Mouse (Mus musculus) frontal cortex, adult (tissue): Measurements from ENCODE around the gene Drg1.
A peak's percentile ranks its signal among the peaks of the same experiment; 100 is the strongest.

ENCODE experiments used
- ATAC-seq: cut with Nextera tagmentation; 2 replicates; pipeline ENCODE4 v1.9.2; 2017; ENCODE audit warnings: mild to moderate bottlenecking, moderate library complexity, mixed read lengths; ENCODE audit not compliant: low TSS enrichment

The Drg1 gene

DNA sequence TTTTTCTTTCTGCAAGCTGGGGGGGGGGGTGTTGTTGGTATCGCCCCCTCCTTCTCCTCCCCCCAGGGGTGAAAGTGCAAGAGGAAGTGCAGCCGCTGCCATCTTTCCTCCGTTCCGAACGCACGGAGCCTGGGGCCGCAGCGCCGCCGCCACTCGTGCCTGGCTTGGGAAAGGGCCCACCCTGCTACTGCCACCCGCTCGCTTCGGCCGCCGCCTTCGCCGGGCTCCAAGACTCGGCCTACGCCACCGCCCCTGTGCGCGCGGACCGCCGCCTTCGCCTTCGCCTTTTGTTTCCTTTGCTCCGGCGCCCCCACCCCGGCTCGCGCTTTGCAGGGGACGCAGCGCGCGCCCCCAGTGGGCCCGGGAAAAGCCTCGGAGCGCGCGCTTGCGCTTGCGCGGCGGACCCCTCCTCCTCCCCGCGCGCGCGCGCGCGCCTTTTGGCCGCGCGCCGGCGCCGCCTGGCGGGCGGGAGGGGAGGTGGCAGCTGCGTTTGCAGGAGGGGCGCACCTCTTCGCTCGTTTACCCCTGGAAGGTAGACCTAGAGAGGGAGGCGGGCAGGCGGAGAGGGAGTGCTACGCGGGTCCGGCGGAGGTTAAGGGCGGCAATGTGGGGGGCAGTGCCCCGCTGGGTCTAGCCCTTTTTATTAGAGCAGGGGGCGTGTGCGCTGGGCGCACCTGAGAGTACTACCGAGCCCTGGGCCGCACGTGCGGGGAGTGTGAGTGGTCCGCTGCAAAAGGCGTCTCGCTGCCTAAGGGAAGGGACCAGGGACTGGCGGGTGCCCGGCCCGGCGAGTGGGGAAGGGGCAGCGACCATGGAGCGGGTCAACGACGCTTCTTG is 23.8 kb upstream of the Drg1 start:
- peak; percentile 42 for ATAC-seq

DNA sequence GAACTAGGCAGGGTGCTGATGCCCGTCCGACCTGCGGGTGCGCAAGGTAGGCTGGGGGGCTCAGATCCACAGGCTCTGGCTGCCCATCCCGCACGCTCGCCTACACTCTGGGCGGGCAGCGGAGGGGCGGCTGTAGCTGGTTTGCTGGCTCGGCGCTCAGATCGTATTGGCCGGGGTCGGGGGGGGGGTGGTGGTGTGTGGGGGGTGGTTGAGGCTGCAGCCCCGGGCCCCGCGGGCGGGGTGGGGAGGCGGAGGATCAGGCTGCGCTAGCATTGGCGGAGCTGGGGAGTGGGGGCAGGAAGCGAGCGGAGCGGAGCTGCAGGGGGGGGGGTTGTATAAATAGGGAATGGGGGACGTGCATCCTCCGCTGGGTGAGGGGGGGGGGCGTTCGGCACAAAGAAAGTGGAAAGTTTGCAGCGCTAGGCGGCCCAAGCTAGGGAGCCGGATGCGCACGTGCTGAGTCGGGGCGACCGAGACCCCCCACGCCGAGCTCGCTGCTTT is 23.1 kb upstream of the Drg1 start:
- ATAC-seq, result peak; percentile 1; the same call in 1 of the 2 replicates

DNA sequence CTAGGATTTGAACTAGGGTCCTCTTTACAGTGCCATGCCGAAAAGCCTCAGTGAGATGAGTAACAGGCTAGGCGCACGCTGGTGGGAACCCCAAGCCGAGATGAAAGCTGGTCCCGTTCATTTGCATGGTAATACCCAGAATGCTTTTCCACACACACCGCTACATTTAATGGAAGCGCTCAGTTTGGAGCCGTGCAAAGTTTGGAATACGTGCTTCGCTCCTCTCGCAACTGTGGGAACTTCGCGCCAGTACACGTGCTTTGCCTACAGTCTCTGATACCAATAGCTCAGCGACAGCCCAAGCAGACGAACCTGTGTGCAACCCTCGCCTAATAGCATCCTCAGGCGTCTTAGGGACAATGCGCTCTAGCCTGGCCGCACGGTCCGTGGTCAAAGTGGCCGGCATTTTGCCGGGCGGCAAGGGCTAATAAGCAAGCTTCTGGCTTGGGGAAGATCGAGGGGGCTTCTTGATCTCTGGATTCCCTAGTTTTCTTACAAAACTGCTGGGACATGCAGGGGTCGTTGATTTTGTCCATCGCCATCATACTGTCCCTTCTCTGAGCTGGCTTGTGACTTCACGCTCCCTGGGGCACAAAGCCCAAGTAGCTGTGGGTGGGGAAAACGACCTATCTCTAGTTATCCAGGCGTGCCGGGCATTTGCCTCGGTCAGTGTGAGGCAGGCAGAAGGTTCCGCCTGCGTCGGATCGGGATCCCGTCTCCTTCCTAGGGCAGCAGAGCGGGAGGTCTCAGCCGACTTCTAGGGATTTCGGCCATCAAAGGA is 22.5 kb upstream of the Drg1 start, which contains the start of gene Patz1:
Patz1 (plus strand) TSS at position 354 of the 781 bp plus-strand sequence.
- 0 out of 2 replicates have a peak, but pooled peaks have one; percentile 8 for ATAC-seq

DNA sequence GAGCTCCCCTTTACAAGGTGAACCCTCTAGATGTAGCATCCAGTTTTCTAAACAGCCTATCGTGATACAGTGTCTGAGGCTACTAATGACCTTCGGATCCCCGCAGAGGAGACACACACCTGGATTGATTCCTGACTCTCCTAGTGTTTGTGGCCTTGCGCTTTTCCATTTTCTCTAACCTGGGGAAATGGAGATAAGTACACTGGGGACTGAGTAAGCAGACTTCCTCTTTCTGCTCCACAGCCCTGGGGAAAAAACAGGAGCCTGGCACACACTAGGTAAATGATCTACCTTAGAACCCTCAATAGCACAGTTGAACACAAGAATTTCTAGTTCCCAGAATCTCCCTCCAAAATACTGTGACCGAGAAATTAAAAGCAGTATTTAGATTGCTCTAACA is 21.7 kb upstream of the Drg1 start:
- no peak for ATAC-seq

DNA sequence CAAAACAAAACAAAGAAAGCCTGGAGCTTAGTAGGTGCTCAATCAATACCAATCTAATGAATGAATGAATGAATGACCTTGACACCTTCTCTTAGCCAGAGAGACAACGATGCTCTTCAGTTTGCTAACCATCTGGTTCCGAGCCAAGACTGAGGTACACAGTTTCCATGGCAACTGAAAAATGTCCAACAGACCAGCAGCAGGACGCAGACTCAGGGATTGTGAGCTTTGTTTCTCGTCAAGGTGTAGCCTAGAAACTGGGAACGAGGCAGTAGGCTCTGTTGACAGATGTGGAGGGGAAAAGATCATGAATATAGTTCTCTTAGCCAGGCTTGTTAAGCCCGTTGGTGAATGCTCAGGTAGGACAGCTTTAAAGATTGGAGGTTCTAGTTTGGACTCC is 20.9 kb upstream of the Drg1 start:
- no peak for ATAC-seq

DNA sequence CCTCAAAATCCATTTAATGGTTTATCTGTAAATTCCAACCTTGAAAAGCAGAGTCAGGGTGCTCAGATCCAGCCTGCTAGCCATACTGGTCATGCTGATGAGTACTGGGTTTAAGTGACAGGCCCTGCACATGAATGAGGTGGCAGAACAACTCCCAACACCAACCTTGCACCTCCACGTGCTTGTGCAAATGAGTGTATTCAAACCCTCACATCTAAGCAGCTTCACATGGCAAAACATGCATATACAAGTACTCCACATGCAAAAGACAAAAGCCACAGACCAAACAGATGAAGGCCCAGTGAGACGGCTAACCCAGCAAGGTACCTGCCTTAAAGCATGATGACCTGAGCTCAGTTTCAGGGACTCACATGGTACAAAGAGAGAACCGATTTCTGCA is 19.7 kb upstream of the Drg1 start:
- ATAC-seq, result no peak

DNA sequence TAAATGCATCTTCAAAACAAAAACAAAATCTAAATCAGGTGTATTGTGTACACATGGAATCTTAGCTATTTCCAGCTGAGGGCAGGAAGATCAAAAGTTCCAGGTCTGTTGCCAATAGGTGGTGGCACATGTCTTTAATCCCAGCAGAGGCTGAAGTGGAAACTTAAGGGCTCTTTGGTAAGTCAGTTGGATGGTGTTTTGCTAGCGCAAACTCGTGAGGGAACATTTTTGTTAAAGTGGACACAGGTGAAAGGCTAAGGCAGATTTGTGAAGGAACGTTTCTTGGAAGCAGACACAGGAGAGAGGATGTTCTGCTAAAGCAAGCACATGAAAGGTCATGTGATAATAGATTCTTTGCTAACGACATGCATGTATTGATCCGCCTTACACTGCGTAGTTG is 17.4 kb upstream of the Drg1 start:
- ATAC-seq, result no peak

DNA sequence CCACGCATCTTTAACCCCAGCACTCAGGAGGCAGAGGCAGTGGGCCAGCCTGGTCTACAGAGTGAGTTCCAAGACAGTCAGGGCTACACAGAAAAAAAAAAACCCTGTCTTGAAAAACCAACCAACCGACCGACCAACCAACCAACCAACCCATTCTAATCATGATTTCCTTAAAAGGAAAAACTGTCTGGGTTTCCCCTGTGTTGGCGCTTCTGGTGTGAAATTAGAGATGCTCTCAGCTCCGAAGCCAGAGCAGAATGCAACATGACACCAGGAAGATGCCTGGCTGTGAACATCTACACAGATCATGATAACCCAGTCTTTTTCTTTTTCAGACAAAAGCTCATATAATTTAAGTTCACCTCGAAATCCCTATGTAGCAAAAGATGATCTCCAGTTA is 16.7 kb upstream of the Drg1 start:
- ATAC-seq, result no peak

DNA sequence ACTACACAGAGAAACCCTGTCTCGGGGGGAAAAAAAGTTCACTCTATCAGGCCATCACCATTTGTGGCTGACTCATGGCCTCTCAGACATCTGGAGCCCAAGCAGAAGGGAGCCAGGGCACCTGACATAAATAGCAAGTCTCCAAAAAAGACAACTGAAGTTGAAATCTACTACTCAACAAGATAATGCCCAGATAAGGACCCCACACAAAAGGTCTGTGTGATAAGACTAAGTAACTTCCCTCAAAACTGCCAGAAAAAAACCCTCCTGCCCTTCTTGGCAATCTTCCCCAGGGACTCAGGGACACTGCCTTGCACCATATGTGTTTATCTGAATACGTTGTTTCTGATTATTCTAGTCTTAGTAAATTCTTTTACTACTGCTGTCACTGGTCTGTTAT is 13.5 kb upstream of the Drg1 start:
- ATAC-seq, result no peak

DNA sequence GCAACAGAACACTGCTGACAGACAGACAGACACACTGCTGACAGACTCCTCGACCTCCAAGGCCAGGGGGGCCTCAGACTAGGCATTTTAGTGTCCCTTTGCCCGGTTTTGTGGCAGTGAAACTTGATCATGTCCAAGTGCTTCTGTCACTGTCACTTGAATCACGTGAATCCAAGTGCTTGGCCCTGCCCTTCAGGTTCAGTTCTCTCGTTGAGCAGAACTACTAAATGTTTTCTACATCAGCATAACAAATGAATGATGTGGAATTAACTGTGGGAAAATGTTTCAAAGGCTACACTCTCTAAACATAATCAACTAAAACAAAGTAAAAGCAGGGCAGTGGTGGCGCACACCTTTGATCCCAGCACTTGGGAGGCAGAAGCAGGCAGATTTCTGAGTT is 12.1 kb upstream of the Drg1 start:
- no peak for ATAC-seq

DNA sequence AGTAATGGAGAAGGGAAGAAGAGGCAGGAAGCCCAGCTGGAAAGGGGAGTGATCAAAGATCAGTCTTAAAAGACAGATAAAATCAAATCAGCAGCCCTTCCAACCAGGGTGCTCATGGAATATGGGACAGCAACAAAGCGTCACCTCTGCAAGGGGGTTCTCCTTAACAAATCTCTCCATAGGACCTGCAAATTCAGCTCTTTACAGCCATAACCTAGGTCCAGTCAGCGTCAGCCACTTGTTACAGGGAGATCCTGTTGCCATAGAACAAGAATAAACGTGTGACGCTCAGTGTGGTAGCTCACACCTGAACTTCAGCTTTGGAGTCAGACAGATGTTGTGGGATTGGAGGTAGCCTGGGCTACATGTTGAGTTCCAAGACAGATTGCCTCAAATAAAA is 3.0 kb upstream of the Drg1 start:
- no peak for ATAC-seq

DNA sequence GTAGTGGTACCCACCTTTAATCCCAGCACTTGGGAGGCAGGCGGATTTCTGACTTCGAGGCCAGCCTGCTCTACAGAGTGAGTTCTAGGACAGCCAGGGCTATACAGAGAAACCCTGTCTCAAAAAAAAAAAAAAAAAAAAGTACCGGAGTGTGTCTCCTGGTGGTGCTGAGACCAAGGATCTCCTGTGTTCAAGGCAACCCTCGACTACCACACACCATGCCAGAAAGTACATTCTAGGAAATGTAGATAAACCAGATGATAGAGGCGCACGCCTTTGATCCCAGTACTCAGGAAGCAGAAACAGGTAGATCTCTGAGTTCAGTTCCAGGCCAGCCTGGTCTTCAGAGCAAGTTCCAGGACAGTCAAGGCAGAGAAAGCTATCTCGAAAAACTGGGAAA is 918 bp upstream of the Drg1 start:
- no peak for ATAC-seq

DNA sequence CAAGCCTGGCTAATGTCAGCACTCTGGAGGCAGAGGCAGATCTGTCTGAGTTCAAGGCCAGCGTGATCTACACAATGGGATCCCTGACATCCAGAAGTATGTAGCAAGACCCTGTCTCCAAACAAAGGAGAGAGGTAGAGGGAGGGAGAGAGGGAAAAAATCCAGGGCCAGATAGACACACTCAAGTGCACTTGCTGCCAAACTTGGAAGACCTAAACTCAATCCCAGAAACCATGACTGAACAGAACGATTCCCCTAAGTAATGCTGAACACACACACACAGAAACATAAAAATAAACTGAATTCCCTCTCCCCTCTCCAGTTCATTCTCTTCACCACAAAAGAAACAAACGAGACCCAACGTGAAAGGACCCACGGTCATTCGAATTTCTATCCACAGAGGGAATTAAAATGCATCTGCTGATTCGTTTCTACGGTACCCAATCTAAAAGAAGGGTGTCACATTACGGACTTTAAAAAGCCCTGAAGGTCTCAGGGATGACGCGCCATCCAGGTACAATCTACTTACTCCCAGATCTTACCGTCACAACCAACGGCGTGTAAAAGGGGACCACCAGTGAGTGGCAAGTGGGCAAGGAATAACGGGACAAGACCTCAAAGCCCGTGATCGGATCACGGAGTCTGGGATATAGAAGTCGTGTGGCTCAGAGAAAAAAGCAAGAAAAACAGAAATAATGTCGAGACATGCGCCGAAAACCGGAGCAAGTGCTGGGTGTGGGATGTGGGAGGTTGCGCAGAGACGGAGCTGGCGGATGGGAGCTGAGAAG is 730 bp downstream of the Drg1 start:
- no peak; the same call in 1 of the 2 replicates for ATAC-seq

DNA sequence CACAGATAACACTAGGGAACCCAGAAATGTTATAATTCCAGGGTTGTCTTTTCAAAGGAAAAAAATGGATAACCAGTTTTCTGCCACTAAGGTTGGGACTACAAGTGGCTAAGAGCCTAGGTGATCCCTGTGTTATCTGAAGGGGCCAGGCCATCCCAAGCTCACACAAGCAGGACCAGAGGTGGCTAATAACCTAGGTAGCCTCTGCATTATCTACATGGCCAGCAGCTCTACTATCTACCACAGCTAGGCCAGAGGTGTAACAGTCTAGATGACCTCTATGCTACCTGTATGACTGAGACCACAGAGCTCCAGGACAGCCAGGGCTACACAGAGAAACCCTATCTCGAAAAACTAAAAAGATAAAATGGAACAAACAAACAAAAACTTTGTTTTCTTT is 6.7 kb downstream of the Drg1 start:
- no peak for ATAC-seq

DNA sequence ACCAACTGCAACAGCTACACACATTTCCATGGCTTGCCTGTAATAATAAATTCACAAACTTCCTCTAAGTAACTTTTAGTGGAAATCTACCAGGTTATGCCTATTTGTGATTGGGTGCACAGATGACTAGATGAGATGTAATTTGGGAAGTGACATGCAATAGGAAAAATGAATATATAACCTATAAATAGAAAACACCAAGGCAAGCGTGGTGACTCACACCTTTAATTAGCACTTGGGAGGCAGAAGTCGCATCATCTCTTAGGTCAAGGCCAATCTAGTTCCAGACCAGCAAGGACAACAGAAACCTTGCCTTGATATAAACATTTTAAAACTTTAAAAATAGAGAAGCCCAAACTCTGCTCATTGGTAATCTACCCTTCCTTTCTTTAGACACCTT is 18.8 kb downstream of the Drg1 start:
- peak; percentile 20; the same call in 1 of the 2 replicates for ATAC-seq

DNA sequence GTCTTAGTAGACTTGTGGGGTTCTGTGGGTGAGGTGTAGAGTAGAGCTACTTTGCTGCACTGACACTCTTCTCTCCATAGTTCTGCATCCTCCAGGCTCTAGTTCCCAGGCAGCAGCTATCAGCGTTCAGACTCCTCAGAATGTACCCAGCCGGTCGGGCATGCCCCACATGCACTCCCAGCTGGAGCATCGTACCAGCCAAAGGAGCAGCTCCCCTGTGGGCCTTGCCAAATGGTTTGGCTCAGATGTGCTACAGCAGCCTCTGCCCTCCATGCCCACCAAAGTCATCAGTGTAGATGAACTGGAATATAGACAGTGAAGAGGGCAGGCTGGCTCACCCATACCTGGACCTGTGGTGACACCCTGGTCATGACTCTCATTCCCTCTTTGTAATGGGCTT is 22.4 kb downstream of the Drg1 start:
- 0 out of 2 replicates have a peak, but pooled peaks have one; percentile 10 for ATAC-seq

DNA sequence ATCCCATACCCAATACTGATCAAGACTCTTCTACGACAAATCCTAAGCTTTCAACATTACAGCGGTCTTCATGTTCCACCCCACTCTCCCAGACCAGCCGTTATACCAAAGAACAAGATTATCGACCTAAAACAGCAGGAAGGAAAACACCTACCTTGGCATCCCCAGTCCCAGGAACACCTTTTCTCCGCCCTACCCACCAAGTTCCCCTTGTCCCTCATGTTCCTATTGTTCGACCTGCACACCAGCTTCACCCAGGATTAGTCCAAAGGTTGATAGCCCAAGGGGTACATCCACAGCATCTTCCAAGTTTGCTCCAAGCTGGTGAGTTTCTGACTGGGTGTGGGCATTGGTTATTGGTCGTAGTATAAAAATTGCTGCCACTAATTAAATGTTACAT is 23.8 kb downstream of the Drg1 start:
- ATAC-seq, result no peak

DNA sequence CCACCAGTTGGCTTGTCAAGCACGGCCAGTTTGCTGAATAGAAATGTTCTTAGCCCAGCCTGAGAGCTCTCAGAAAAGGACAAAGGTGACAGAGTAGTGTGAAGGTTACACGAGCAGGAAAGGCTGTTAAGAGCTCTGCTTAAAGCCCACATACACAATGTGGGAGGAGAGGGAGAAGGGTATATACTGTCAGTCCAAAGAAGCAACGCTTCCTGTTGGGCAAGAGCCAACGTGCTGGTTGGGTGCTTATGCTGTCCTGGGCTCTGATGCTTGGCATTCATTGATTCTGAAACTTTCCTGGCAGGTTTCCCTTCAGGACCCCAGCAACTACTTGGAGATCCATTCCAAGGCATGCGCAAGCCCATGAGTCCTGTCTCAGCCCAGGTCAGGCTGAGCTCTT is 30.9 kb downstream of the Drg1 start:
- ATAC-seq, result no peak

DNA sequence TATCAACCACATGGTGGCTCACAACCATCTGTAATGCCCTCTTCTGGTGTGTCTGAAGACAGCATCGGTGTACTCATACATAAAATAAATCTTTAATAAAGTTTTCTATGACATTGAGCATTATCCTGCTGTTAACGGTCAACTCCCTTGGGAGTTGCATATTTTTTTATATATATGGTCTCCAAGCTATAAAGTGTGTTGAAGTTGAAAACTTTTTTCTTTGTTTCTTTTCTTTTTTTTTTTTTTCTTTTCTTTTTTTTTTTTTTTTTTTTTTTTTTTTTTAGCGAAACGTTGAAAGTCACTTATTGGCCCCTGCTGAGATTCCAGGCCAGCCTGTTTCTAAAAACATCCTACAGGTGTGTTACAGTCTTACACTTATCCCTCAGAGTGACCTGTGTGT is 32.5 kb downstream of the Drg1 start:
- no peak for ATAC-seq

DNA sequence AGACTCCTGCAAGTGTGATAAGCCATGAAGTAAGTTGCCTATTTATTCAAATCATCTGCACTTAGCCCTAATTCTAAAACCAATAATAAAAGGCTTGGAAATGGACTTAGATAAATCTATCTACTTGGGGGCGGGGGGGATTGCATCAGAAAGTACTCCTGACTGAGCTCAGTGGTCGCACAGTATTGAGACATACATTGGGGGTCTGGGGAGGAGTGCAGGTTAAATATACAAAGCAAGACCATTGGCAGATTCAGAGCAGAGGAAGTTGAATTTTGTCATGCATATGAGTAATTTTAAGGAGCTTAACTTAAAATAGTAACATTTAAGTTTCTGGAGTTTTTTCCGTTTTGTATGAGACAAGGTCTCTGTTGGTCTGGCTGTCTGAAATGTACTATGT is 34.0 kb downstream of the Drg1 start:
- ATAC-seq, result no peak

DNA sequence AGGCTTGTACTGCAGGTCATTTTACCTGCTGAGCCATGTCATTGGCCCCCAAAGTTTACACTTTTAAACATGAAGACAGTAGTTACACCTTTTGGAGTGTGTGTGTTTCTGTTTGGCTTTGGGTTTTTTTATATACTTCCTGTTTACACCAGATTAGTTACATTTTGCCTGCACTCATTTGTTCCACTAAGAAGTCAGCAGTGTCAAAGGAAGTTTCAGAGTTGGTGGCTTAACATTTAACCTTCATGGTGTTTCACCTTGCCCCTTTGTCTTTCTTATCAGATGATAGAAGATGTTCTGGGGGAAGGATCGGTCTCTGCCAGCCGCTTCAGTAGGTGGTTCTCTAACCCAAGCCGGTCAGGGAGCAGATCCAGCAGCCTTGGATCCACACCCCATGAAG is 39.1 kb downstream of the Drg1 start:
- no peak for ATAC-seq

DNA sequence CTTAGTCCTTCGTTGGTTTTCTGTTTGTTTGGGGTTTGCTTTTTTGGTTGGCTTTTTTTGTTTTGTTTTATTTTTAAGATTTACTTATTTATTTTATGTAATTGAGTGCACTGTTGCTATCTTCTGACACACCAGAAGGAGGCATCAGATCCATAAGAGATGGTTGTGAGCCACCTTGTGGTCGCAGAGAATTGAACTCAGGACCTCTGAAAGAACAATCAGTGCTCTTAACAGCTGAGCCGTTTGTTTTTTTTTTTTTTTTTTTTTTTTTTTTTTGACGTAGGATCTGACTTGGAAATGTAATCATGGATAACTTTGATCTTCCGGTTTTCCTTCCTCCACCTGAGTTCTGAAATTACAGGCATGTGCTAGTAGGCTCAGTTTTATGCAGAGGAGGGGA is 43.1 kb downstream of the Drg1 start:
- ATAC-seq, result no peak
